In the genomic region with DNA sequence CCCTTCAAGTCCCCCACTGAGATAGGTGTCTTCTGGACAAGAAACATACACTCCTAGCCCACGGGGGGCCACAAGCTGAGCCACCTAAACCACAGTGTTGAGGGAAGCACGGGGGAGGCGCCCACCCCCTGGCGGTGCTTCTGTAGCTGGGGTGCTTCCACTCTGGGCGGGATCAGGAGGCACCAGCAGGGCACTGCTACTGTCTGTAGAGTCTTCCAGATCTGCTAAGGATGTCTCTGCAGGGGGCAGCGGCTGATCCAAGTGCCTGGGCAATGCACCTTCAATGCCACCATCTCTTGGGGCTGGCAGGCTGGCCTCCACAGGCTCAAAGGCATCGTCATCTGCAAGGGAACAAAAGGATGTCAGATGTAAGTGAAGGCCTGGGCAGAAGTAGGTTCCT, we compare ENCODE assay signal across 26 mouse cellular contexts. TPM values are rescaled to one million over a fixed set of nuclear protein-coding genes. Genes with fewer than 3 reads are reported as not detected.
"Had no signal": no experiment of that assay in that cellular context is flagged by ENCODE, and none has a peak within 500 bp of the region (broad histone marks: within the 10 kb centered on the region; RNA-seq: fewer than 3 reads in every experiment).

No protein-coding gene starts in this region.

- H3K9ac ChIP-seq: limb, embryonic 13.5 days; liver, embryonic 13.5 days; midbrain, embryonic 12.5 days; midbrain, embryonic 15.5 days; neural tube, embryonic 12.5 days; neural tube, embryonic 15.5 days had no signal

- H3K4me1 ChIP-seq: limb, embryonic 10.5 days; limb, embryonic 13.5 days; liver, embryonic 13.5 days; midbrain, embryonic 12.5 days; midbrain, embryonic 15.5 days; neural tube, embryonic 12.5 days; neural tube, embryonic 15.5 days had no signal

- ATAC-seq: midbrain, embryonic 15.5 days had no signal

- H3K27me3 ChIP-seq: midbrain, embryonic 15.5 days; neural tube, embryonic 15.5 days had no signal

- H3K9me3 ChIP-seq: limb, embryonic 10.5 days; limb, embryonic 13.5 days; liver, embryonic 13.5 days; midbrain, embryonic 12.5 days; midbrain, embryonic 15.5 days; neural tube, embryonic 12.5 days; neural tube, embryonic 15.5 days had no signal

- H3K4me2 ChIP-seq: limb, embryonic 13.5 days; liver, embryonic 13.5 days; midbrain, embryonic 12.5 days; midbrain, embryonic 15.5 days; neural tube, embryonic 12.5 days; neural tube, embryonic 15.5 days had no signal

- DNase-seq: kidney, postnatal 25 days; layer of hippocampus, adult 9-11 months; liver; liver, embryonic 13.5 days; lung, adult 2 months; lung, postnatal 14 days; lung, postnatal 4 days; right cerebral cortex, adult 18-20 months; right cerebral cortex, postnatal 14 days; right cerebral cortex, postnatal 4 days; thymus, adult 2 months; thymus, postnatal 14 days; thymus, postnatal 4 days had no signal

- H3K4me3 ChIP-seq: layer of hippocampus, adult 2 months; limb, embryonic 10.5 days; limb, embryonic 13.5 days; liver, embryonic 13.5 days; midbrain, embryonic 12.5 days; midbrain, embryonic 15.5 days; neural tube, embryonic 12.5 days; neural tube, embryonic 15.5 days had no signal

- H3K27ac ChIP-seq: kidney, postnatal 0 days; layer of hippocampus, adult 2 months; limb, embryonic 10.5 days; limb, embryonic 13.5 days; liver, embryonic 13.5 days; midbrain, embryonic 12.5 days; midbrain, embryonic 15.5 days; neural tube, embryonic 12.5 days; neural tube, embryonic 15.5 days; stomach, postnatal 0 days had no signal

RNA-seq across cellular contexts. Expression of gene B830017H08Rik, which starts 9.5 kb away (rescaled TPM):
- polyA plus RNA-seq: large intestine, adult 2 months; liver, embryonic 13.5 days; liver, embryonic 16.5 days; lung, embryonic 16.5 days; stomach, embryonic 14.5 days; stomach, postnatal 0 days; thymus, adult 2 months had no signal

RNA-seq across cellular contexts. Expression of gene Gm20518, which starts 49.0 kb away (rescaled TPM):
- polyA plus RNA-seq: stomach, postnatal 0 days had no signal

RNA-seq across cellular contexts. Expression of gene Tssk1, which starts 51.6 kb away (rescaled TPM):
- polyA plus RNA-seq: liver, embryonic 13.5 days; liver, embryonic 16.5 days; lung, embryonic 16.5 days; midbrain, embryonic 15.5 days; neural tube, embryonic 15.5 days had no signal
